Mouse (Mus musculus): ENCODE results near the gene Col25a1.

Gene Col25a1

DNA sequence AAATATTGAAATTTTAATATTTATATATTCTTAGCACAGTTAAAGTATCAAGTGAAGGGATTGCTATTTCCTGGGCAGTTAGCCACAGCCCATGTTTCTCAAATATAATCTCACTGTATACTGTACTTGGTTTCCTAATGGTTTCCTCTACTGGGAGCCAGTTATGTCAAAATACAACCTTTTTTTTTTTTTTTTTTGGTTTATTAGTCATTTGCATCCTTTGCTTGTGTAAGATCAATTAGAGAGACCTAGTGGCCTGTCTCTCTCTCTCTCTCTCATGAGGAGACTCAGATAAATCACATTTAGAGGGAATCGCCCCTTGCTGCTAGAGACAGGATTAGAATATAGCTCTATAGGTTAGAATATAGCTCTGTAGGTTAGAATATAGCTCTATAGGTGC lies 237.8 kb downstream of the Col25a1 start:
- in situ Hi-C loops (cut with MboI; ENCODE audit: unreplicated experiment in 2 of 2), result no loop called here

DNA sequence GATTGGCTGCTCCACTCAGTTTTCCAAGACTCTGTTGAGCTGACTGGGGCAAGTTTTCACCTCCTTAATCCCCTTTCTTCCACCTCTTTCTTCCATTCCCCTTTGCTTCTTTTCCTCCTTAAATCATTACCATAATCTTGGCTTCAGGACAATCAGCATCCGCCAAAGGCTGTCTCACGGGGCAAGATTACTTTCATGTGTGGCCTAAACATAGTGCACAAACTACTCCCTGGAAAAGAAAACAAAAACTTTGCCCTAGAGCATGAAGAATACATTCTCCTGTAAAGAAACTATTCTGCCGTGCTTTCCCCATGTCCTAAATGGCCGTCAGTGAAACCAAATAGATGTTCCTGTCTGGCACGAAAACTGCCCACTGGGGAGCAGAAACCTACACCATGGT lies 238.9 kb downstream of the Col25a1 start:
- in situ Hi-C loops (cut with MboI; ENCODE audit: unreplicated experiment in 2 of 2), result no loop called here

DNA sequence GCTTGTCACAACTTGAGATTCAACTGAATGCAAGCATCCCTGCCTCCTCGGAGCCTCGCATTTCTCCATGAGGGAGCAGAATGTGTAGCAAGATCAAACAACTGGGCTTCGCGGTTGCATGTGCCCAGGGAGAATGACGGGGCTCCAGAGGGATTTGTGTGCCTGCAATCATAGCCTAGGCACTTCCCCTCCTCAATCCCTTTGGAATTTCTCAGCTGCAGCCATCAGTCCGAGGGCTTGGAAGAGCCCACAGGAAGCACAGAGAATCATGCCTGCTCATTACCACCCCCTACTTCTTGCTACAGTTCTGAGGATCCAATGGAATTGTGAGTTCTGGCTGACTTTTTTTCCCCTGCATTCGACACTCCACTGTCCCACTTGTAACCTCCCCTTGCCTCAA lies 241.8 kb downstream of the Col25a1 start:
- in situ Hi-C loops (cut with MboI; ENCODE audit: unreplicated experiment in 2 of 2), result no loop called here

DNA sequence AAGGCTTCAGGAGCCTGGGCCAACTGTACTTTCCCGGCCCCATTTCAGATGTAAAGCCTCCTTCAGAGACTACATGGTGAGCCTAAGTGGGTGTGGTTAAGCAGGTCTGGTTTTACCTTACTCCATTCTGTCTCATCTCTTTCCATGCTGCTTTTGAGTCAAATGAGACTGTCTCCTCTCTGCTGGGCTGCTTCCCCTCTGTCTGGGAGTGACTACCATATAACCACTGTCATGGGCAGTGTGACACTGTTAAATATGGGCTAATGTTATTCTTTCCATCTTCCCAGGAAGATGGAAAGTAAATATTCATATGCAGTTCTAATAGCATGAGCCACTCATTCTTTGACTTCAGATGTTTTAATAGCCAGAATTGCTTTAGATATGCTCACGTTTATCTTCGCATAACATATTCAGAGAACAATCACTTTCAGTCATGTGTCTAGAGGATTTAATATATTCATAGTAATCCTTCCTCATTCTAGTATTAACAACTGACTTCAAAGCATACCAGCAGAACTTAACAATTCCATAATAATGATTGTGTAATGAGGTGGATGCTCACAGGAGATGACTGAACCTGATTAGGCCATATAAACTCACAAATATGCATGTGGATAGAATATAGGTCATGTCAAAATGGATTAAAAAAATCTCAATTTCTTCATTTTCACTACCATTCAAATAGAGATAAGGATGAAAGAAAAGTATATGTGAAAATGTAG lies 243.5 kb downstream of the Col25a1 start:
- in situ Hi-C loops (cut with MboI; ENCODE audit: unreplicated experiment in 2 of 2), result no loop called here

DNA sequence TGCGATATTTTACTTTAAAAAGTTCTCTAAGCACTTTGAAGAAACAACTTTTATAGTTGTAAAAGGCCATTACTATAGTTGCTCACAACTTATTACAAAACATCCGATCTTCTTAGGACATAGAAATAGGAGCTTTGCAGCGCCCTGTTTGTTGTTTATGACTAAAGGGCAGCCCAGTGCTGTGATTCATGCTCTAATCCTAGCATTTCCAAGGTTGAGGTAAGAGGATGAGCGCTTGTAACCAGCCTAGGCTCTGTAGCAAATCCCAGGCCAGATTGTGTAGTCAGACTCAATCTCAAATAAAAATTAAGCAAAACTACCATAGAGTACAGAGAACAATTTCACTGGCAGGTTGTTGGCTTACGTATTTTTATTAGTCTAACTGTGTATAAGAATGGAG lies 246.5 kb downstream of the Col25a1 start:
- in situ Hi-C loops (cut with MboI; ENCODE audit: unreplicated experiment in 2 of 2), result no loop called here

DNA sequence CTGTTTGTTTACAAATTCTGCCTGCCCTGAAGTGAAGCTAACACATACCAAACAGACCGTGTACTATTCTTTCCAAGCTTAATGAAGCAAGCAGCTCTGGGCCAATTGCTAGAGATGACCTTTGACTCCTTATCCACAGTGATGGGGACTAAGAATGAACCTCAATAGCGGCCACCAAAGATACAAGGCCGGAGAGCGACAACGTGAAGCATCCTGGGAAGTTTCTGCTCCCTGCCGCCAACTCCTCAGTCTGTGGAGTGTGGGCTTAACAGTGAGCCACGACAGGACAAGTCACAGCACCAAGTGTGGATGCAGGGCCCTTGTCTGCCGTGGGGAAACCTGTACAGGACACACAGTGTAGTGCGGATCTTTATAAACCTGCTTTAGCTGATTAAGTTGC lies 247.3 kb downstream of the Col25a1 start:
- in situ Hi-C loops (cut with MboI; ENCODE audit: unreplicated experiment in 2 of 2), result no loop called here

DNA sequence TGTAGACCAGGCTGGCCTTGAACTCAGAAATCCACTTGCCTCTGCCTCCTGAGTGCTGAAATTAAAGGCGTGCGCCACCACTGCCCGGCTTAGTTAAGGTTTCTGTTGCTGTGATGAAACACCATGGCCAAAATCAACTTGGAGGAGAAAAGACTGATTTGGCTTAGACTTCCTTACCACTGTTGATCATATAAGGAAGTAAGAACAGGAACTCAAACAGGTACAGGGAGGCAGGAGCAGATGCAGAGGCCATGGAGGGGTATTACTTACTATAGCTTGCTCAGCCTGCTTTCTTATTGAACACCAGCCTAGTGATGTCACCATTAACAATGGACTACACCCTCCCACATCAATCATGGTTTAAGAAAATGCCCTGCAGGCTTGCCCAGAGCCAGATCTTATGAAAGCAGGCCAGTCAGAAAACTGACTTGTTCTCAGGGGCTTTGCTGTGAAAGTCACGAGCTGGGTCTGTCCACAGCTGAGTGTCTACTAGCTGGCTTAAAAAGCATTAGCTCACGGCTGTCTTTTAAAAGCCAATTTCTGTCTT lies 249.1 kb downstream of the Col25a1 start:
- in situ Hi-C loops (cut with MboI; ENCODE audit: unreplicated experiment in 2 of 2), result no loop called here

DNA sequence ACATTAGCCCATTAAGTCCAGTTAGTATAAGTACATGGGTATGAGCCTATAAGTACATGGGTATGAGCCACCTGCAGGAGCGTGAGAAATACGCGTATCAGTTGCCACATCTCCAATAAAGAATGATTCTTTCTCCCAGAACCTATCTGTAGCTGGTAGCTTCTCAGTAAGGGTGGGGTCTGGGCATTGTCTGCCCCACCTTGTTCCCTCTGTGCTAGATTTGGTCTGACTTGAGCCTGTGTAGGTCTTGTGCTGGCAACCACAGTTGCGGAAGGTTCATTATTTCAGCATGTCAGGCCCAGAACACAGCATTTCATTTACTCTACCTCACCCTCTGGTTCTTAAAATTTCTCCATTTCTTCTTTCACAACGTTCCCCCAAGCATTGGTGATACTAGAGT lies 250.4 kb downstream of the Col25a1 start:
- in situ Hi-C loops (cut with MboI; ENCODE audit: unreplicated experiment in 2 of 2), result no loop called here

DNA sequence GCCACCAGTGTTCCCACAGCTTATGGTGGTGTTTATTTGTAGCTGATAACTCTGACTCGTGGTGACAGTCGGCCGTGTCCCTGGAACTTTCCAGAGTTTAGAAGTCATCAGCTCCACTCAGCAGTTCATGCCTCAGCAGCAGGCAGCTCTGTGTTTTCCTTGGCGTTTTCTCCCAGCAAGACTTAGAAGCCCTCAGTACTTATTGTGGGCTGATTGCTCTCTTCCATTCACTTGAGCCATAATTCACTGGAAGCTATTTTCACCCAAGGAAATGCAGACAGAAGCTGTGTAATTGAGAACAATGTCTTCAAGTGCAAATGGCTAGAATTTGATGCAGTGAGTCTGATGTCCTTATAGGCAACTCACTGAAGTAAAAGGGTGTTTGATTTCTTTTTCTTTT lies 254.6 kb downstream of the Col25a1 start:
- in situ Hi-C loops (cut with MboI; ENCODE audit: unreplicated experiment in 2 of 2), result no loop called here

DNA sequence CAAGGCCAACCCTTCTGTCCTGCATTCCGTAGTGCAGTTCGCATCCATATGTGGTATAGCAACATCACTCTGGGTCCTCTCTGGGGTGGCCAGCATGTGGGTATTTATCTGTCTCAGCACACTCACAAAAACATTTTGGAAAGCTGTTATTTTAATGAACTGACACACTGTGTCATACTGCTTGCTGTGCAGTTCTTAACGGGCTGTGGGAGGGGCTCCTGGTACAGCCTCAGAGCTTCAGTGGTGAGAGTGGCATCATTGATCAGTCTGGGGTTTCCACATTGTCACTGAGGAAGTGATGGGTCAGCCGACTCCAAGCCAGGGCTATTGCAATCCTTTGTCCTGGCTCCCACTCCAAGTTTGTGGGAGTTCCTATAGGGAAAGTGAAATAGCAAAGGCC lies 255.9 kb downstream of the Col25a1 start:
- in situ Hi-C loops (cut with MboI; ENCODE audit: unreplicated experiment in 2 of 2), result no loop called here

DNA sequence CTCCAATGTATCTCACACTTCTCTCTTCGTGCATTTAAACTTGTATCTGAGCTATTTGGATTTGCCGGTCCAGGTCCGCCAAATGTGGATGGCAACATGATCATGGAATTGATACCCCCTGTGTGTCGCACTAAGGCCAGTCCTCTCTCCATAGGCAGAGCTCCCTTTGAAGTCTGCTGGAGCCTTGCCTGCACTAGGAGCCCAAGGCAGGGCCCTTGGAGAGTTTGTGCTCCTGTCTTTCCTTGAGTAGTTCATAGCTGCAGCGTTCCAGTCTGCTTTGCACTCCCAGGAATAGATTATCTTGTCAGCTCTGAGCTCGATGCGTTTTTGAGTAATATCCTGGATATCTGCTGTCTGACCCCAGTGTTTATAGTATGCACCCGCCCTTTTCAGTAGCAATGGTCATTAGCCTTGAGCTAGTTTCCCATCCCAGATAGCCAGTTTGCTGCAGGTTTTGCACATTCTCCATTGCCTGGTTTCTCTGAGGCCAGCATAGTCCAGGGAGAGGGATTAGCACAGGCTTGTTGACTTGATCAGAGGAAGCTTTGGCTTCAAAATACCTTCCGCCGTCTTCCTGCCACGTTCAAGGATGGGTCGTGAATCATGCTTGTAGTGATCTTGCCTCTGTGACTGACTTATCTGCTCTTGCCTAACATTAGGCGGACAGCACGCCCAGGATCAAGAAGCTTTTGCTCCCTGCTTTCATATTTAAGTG lies 258.1 kb downstream of the Col25a1 start:
- in situ Hi-C loops (cut with MboI; ENCODE audit: unreplicated experiment in 2 of 2), result no loop called here

DNA sequence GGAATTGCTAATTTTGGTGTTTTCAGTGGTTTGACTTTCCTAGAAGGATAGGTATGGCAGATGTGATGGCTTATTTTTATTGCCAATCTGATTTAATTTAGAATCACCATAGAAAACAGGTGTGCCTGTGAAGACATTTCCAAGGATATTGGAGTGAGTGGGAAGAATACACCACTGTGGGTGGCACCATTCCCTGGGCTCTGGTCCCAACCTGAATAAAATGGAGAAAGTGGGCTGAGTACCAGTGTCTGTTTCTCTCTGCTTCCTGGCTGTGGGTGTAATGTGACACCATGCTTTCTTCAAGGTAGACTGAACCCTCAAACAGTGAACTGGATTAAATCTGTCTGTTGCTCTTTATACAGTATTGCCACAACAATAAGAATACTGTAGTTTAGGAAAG lies 265.3 kb downstream of the Col25a1 start:
- in situ Hi-C loops (cut with MboI; ENCODE audit: unreplicated experiment in 2 of 2), result no loop called here

DNA sequence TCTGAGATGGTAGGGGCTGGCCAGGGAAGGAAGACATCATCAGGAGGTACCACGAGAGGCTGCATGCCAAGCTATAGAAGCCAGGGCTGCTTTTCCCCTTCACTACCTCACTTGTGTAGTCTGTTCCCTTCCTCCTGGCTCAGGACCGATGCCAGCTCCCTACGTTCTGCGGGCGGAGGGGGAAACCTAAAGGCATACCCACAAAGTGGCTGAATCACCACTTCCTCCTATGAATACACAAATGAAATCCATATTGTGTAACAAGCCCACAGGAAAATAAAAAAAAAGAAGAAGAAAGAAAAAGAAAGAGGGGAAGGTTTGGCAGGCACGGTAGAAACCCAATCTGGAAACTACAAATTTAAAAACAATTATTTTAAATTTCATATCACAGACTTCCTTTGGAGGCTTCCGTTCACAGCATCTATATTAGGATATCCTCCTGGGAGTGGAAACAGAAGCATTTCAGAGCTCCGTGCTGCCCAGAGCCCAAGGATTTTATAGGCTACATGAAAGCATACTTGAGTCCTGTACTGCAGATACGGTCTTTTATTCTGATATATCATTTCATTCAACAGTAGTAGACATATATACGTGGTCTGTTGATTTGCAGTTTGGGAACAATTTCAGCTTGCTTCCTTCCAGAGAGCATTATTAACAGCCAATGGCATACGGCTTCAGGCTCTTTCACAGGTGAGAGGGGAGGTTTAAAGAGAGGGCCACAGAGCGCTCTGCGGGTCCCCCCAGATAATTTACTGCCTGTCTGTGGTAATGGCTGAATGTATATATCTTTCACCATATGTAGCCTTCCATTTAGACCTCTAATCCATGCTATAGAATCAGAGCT lies 269.6 kb downstream of the Col25a1 start:
- in situ Hi-C loops (cut with MboI; ENCODE audit: unreplicated experiment in 2 of 2), result no loop called here

DNA sequence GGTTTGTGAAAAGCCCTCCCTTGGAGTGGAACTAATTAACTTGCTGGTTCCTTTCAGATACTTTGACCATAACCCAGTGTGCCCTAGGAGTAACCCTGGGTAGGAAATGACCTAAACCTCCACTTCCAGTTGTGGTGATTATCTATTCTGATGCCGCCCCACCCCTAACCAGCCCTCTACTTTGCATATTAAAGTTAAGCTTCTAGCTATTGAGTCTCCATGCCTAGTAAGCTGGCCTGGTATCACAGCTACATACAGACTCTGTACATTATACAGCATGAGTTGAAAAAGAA lies 270.2 kb downstream of the Col25a1 start:
- in situ Hi-C loops (cut with MboI; ENCODE audit: unreplicated experiment in 2 of 2), result no loop called here

DNA sequence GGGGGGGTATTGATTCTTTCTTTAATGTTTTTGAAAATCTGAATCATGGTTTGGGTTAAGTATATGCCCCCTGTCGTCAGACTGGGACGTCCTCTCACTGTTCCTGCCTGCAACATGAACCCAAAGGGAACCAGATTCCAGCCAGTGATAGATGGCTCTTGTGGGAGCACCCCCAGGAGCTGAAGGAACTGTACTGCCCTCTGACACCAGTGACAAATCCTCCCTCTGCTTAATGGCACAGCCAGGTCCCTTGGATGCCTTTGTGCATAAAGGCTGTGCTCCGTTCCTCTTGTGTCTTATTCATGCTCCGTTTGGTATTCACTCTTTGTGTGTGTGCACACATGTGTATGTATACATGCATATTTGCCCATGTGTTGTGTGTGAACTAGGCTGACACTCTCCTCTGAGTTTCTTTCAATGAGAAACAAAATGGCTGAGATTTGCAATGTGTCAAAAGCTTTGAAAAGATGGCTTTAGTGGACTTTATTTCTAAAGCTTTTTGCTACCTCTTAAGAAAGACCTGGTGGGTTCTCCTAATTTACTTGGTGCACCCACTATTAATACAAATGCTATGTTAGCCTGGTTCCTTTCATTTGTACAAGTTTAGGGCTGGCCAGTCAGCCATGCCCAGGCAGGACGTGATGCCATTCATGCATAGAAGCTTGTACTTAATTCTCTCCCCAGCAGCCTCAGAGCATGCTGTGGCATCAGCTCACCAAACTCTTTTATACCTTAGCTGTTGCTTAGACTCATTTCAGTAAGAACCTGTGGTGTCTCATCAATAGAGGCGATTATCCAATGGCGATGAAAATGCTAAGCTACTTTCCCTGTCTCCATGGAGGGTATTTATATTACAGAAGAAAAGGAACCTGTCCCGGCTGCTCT lies 273.5 kb downstream of the Col25a1 start:
- in situ Hi-C loops (cut with MboI; ENCODE audit: unreplicated experiment in 2 of 2), result no loop called here

DNA sequence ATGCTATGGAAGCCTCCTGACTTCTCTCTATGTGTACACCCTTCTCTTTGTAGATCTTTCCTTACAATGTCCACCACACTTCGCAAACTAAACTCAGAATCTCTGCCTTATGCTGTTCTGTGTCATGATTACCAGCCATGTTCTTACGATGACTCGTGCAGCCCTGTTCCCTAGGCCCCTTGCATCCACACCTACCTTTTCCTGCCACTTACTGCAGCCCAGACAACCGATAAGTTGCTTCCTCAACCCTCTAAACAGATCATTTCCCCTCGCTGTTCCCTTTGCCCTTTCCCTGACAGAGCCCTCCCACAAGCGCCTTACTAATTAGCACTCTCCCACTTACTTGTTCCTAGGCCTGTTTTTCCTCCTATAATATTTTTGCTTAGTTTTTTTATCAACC lies 275.9 kb downstream of the Col25a1 start:
- in situ Hi-C loops (cut with MboI; ENCODE audit: unreplicated experiment in 2 of 2), result no loop called here

DNA sequence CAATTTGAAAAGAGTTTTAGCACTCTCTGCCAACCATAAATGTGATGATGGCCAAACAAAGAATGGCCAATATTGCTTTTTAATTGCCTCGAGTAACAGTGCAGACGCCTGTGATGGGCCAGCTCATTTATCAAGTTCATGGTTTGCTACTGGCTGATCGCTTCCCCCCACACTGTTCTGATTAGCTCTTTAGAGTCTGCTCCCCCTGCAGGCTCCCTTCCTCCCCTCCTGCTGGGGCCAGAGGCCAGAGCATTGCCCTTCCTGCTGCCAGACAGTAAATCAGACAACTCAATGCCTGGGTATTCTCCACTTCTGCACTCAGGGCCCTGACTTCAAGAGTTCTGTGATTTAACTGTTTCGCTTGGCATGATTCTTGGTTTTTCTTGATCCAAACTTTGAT lies 281.9 kb downstream of the Col25a1 start:
- in situ Hi-C loops (cut with MboI; ENCODE audit: unreplicated experiment in 2 of 2), result no loop called here

DNA sequence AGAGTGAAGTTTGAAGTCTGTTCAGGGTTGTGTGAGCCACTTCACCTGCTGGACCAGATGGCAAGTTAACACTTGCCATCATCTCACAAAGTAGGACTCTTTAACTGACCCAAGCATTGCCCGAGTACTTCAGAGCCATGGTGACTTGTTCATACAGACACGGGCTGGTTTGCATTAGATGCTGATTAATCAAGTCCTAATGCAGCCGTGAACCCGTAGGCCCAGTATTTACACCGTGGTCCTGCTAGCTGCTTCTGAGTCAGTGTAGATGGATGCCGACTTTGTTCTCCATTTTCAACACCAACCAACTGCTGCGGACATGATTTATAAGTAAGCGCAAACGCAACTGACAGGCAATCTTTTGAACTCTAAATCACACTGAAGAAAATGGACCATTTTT lies 287.6 kb downstream of the Col25a1 start:
- in situ Hi-C loops (cut with MboI; ENCODE audit: unreplicated experiment in 2 of 2), result no loop called here

DNA sequence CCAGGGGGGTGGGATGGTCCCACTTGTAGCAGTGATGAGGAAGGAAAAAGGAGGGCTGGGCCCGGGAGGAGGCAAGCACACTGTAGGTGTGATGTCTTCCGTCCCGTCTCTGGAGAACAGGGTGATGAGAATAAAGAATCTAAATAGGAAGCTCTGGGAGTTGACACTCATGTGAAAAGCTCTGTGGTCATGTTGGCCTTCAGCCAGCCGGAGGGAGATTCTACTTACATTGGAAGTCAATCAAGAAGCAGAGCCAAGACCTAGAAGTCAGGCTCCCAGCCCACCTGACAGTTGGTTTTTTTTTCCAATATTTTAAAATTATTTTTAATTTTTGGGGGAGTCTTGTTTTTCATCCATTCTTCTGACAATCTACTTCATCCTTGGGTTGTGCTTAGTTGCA lies 297.5 kb downstream of the Col25a1 start:
- in situ Hi-C loops (cut with MboI; ENCODE audit: unreplicated experiment in 2 of 2), result no loop called here

DNA sequence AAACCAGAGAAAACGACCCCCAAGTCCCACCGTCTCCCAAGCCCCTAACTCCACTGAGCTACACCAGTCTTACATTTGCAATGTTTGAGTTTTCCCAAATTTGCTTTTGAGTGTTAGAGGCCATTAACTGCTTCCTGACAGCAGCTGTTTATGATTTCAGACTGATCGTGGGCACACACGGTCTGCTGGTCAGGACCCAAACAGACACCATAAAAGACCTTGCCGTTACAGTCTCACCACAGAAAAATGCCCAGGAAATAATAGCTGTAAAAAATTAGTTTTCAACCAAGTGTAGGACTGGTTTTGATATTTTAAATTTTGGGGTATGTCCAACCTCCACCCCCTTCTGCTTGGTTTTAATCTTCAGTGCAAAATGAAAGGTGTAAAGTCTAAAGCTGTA lies 298.8 kb downstream of the Col25a1 start:
- in situ Hi-C loops (cut with MboI; ENCODE audit: unreplicated experiment in 2 of 2), result no loop called here

DNA sequence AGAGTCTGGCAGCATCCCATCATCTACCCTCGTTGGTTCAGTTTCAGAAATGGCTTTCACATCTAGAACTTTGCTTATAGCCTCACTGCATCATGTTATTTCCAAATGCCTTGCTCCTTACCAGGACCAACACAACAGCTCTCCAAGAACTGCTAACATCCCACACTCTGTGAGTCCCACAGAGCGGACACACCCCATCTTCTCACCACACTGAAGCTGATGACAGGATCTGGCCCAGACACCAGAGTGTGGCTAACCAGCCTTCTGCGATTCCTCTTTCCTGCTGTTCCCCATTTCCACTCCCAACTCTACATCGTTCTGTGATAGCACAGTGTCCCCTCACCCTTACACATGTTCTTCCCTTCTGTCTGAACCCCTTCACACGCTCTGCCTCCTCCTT lies 301.5 kb downstream of the Col25a1 start:
- in situ Hi-C loops (cut with MboI; ENCODE audit: unreplicated experiment in 2 of 2), result no loop called here

All from v-Abl transformed pro-B cells (cell line).